Mouse (Mus musculus): ENCODE data around the gene Zbtb8os. TPM values are rescaled to one million over a fixed set of nuclear protein-coding genes. Genes with fewer than 3 reads are reported as not detected.

The Zbtb8os gene
- polyA plus RNA-seq (2012; rRNA removed) = 32.4 and 33.6 TPM in 2 replicates

DNA sequence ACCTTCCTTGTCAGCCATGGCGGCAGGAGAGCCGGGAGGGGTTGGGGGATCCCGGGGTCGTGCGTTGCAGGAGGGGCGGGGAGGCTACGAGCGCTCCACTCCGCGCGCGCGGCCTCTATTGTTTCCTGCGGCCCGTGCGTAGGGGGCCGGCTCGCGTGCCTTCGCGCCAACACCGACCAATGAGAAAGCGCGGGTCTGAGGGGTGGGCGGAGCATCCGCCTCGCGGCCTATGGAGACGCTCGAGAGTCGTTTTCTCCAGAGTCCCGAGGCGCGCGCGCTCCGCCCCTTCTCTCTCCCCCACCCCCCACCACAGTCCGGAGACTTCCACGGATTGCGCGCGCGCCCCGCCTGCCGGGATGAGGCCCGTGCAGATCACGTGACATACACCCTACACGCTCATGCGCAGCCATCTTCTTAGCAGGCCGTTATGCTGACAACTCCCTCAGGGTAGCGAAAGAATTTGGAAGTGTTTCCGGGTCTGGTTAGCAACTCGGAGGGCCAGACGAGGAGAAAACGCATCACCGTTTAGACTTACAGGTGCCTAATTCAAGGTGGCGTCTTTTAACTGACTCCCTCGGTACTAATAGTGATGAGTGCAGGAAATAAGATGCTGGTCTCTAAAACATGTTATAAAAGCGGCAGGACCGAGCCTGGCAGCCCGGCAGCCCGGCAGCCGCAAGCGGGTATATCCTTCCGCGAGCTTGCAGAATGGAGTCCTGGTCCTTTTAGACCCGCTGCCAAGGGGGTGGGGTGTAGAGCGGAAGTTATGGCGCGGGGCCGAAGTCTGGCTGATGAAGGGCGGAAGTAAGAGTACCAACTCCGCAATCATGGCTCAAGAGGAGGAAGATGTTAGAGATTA lies at the start of gene Zbtb8os, which contains the start of gene Rbbp4:
Gene Zbtb8os, plus strand, starts transcription at position 480 of the 859 bp plus-strand sequence.
Gene Rbbp4, minus strand, starts transcription at position 155 of the 859 bp plus-strand sequence.

DNA sequence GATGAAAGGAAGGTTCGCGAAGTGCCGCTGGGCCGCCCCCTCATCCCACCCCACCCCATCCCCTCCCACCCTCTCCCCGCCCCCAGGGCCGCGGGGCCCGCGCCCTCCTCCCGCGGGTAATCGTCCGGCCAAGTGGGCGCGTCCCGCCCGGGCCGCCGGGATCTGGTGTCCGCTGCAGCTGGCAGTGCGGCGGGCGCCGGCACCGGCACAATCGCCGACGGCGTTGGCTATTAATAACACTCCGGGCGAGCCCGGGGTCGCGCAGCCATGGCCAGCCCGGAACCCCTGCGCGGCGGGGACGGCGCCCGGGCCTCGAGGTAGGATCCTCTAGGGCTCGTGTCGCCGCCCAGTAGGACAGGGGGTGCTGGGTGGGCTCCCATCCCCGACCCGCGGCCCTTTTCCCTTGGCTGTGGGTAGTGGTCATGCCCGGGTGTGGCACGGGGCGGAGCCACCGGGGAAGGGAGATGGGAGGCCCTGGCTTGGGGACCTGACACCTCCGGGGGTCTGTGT lies 48.0 kb upstream of the Zbtb8os start, which contains the start of gene Sync:
Gene Sync, plus strand, starts transcription at position 146 of the 510 bp plus-strand sequence.

DNA sequence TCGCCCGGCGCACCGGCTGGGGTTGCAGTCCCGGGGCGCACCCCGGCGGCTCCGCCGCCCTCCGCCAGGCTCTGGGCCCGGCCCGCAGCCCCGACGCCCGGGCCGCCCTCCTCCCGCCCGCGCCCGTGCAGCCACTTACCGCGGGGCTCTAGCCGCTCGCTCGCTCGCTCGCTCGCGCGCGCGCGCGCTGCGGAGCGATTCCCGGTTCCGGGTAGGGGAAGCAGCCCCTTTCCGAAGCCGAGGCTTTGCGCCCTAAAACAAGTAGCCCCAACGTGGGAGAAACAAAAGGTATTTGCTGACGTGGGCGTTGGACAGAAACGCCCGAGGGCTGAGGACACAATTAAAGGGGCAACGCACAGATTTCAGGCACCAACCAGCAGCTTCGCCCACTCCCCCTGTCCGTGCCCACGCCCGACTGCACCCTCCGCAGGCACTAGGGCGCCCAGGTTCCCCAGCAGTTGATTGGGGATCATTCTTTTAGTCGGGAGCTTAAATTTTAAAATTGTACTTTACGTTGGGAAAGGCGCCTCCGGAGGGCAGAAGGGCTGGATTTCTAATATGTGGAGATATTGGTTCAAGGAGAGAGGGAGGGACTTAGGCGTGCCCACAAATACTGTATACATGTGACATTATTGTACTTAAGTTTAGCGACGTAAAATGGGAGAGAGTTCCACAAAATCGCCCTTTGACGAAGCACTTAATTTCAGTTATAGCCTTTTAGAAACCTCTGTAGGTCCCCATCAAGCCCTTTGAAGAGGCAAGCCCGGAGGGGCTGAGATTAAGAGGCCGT lies 42.3 kb downstream of the Zbtb8os start, which contains the start of gene Zbtb8a:
Gene Zbtb8a, minus strand, starts transcription at position 516 of the 790 bp plus-strand sequence.

Other genes starting within 250 kb of the Zbtb8os start
- 0.08 and 0.26 TPM in 2 replicates for gene Tmem54, start 230.1 kb upstream of the Zbtb8os start, polyA plus RNA-seq (2012; rRNA removed)
- 0.97 and 1.1 TPM in 2 replicates for gene Hpca, start 213.7 kb upstream of the Zbtb8os start, polyA plus RNA-seq (2012; rRNA removed)
- gene Fndc5, start 198.7 kb upstream of the Zbtb8os start, polyA plus RNA-seq (2012; rRNA removed) = 0.29 and 0.31 TPM in 2 replicates
- 10.8 and 13.9 TPM in 2 replicates for gene S100pbp, start 146.0 kb upstream of the Zbtb8os start, polyA plus RNA-seq (2012; rRNA removed)
- gene Yars, start 145.9 kb upstream of the Zbtb8os start, polyA plus RNA-seq (2012; rRNA removed) = 28.1 and 30.4 TPM in 2 replicates
- gene C77080, start 74.3 kb upstream of the Zbtb8os start, polyA plus RNA-seq (2012; rRNA removed) = 4.0 and 4.2 TPM in 2 replicates
- 0.02 and 0.03 TPM in 2 replicates for gene Sync, start 48.1 kb upstream of the Zbtb8os start, polyA plus RNA-seq (2012; rRNA removed)
- 41.9 and 43.1 TPM in 2 replicates for gene Rbbp4, start 325 bp upstream of the Zbtb8os start, polyA plus RNA-seq (2012; rRNA removed)
- gene Zbtb8a, start 42.4 kb downstream of the Zbtb8os start, polyA plus RNA-seq (2012; rRNA removed) = 2.6 TPM in 2 replicates
- gene Zbtb8b, start 105.2 kb downstream of the Zbtb8os start, polyA plus RNA-seq (2012; rRNA removed) = 1.6 and 1.8 TPM in 2 replicates
- gene Bsdc1, start 125.9 kb downstream of the Zbtb8os start, polyA plus RNA-seq (2012; rRNA removed) = 28.2 and 28.8 TPM in 2 replicates
- not detected in 2 replicates for gene Tssk3, start 155.3 kb downstream of the Zbtb8os start, polyA plus RNA-seq (2012; rRNA removed)
- 0.38 and 0.53 TPM in 2 replicates for gene Fam229a, start 155.5 kb downstream of the Zbtb8os start, polyA plus RNA-seq (2012; rRNA removed)
- gene Marcksl1, start 177.9 kb downstream of the Zbtb8os start, polyA plus RNA-seq (2012; rRNA removed) = 36.7 and 37.6 TPM in 2 replicates
- gene Hdac1, start 207.0 kb downstream of the Zbtb8os start, polyA plus RNA-seq (2012; rRNA removed) = 54.0 and 56.1 TPM in 2 replicates
- gene Lck, start 237.9 kb downstream of the Zbtb8os start, polyA plus RNA-seq (2012; rRNA removed) = 3.4 and 3.7 TPM in 2 replicates
- gene Fam167b, start 242.9 kb downstream of the Zbtb8os start, polyA plus RNA-seq (2012; rRNA removed) = 14.7 and 17.7 TPM in 2 replicates

Data from liver, embryonic 18 days (tissue).